Mouse (Mus musculus): ENCODE measurements around the gene Ppp1r15a.

GRCm38 (mm10) chr7:45476453-45476852 lies 49.6 kb downstream of the Ppp1r15a start:
- TF ChIP-seq CTCF (IDR thresholded peaks at IDR 0.05; ENCODE audit: borderline replicate concordance, insufficient read depth, low read depth, low read length): no peak
- TF ChIP-seq POLR2A (IDR thresholded peaks at IDR 0.05; ENCODE audit: borderline replicate concordance, insufficient read depth, low read length): no peak
